Mouse (Mus musculus) olfactory bulb, adult 2 months (tissue): ENCODE results near the gene Aplp1.

Experiments
- CTCF ChIP-seq: fragments of 200-500 bp; IDR thresholded peaks from 2 replicates; pipeline ENCODE4 v1.5.1; 2012; ENCODE audit warnings: low read depth, mild to moderate bottlenecking, low read length, moderate library complexity; ENCODE audit not compliant: insufficient read depth
- POLR2A ChIP-seq: fragments of 200-500 bp; IDR thresholded peaks from 2 replicates; pipeline ENCODE4 v1.6.1; 2012; ENCODE audit warnings: mild to moderate bottlenecking, low read depth, low read length, moderate library complexity; ENCODE audit not compliant: insufficient read depth

- TF ChIP-seq CTCF (no peak), POLR2A (no peak)
These were observed 38.9 kb upstream of the Aplp1 start for GRCm38 (mm10) chr7:30484250-30484649.
